Mouse (Mus musculus): ENCODE results near the gene Ly6g5c.

GRCm38 (mm10) chr17:35068213-35068914 is 39.7 kb upstream of the Ly6g5c start:
- TF ChIP-seq BHLHE40 (IDR thresholded peaks at IDR 0.05; ENCODE audit: low read depth, low read length) = no peak
- TF ChIP-seq MAFK (IDR thresholded peaks at IDR 0.05; ENCODE audit: insufficient replicate concordance, low read length) = no peak
- TF ChIP-seq IRF4 (IDR thresholded peaks at IDR 0.05; ENCODE audit: low read depth, low read length) = no peak
- no peak for TF ChIP-seq POLR2A (IDR thresholded peaks at IDR 0.05; ENCODE audit: low read depth, low read length)
- no peak for TF ChIP-seq MYC (IDR thresholded peaks at IDR 0.05; ENCODE audit: low read depth, low read length)
- TF ChIP-seq CTCF (conservative IDR thresholded peaks at IDR 0.05 in 1 of 2, IDR thresholded peaks at IDR 0.05 in 1 of 2; ENCODE audit: low read depth in 2 of 2, low read length in 2 of 2) = no peak
- TF ChIP-seq MAX (IDR thresholded peaks at IDR 0.05; ENCODE audit: low read length) = no peak
- TF ChIP-seq CHD1 (IDR thresholded peaks at IDR 0.05; ENCODE audit: low read depth, low read length) = no peak
- no peak for TF ChIP-seq EP300 (IDR thresholded peaks at IDR 0.05; ENCODE audit: low read length)
- TF ChIP-seq NRF1 (IDR thresholded peaks at IDR 0.05; ENCODE audit: low read depth, low read length) = no peak
